Mouse (Mus musculus) cortical plate, adult 2 months (tissue): Measurements from ENCODE around the gene Gata3. TPM values are rescaled to one million over a fixed set of nuclear protein-coding genes. Genes with fewer than 3 reads are reported as not detected.

Experiments used
- H3K27ac ChIP-seq: fragments of 200-500 bp; 2 replicates; pipeline ENCODE4 v1.5.1; 2012; ENCODE audit warnings: low read length, control low read depth, inconsistent platforms; ENCODE audit not compliant: insufficient read depth
- H3K4me1 ChIP-seq: fragments of 200-500 bp; 2 replicates; pipeline ENCODE4 v1.6.1; 2011; ENCODE audit warnings: low read length; ENCODE audit not compliant: control insufficient read depth, insufficient read depth
- H3K4me3 ChIP-seq: fragments of 200-500 bp; 2 replicates; pipeline ENCODE4 v1.5.1; 2011; ENCODE audit warnings: mild to moderate bottlenecking, low read length, control low read depth; ENCODE audit not compliant: insufficient read depth
- CTCF ChIP-seq: fragments of 200-500 bp; IDR thresholded peaks from 2 replicates; pipeline ENCODE4 v1.5.1; 2011; ENCODE audit warnings: mild to moderate bottlenecking, control low read depth, low read length; ENCODE audit not compliant: insufficient read depth; ENCODE audit errors: extremely low read depth
- POLR2A ChIP-seq: fragments of 200-500 bp; IDR thresholded peaks from 2 replicates; pipeline ENCODE4 v1.6.1; 2011; ENCODE audit warnings: mild to moderate bottlenecking, low read length, control low read depth; ENCODE audit not compliant: insufficient read depth; ENCODE audit errors: extremely low read depth
- polyA plus RNA-seq: library from polyadenylated mRNA; depleted of rRNA; stranded (reverse); fragments of >200 nt; gene quantifications from 2 replicates; pipeline ENCODE4 v1.2.3, GENCODE M21; 2012

Gata3 gene
- polyA plus RNA-seq, 1 experiment = 0.21 TPM

DNA sequence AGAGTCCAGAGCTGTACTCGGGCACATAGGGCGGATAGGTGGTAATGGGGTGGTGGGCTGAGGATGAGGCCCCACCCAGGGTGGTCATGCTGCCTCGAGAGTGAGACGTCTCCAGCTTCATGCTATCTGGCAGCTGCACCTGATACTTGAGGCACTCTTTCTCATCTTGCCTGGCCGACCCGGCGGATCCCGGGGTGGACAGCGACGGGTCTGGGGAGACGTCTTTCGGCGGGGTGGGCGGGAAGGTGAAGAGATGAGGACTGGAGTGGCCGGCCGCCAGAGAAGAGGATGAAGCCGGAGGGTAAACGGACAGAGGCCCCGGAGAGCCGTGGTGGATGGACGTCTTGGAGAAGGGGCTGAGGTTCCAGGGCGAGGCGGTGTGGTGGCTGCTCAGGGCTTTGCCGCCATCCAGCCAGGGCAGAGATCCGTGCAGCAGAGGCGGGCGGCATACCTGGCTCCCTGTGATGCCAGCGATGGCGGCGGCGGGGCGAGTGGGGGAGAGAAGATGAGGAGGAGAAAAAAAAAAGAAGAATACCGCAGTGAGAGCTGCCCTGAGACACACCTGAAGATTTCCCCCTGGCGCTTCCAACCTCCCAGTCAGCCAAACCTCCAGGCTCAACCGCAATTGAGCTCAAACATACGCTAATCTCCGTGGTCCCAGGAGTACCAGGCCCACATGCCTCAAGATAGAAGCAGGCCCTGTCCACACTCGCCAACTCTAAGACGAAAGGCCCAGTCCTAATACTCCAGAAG lies 15.2 kb downstream of the Gata3 start:
- H3K4me1 ChIP-seq = no peaks in the 10 kb centered on the region
- TF ChIP-seq CTCF = no peak
- H3K27ac ChIP-seq = no peak overlapping the region
- no peak overlapping the region for H3K4me3 ChIP-seq

DNA sequence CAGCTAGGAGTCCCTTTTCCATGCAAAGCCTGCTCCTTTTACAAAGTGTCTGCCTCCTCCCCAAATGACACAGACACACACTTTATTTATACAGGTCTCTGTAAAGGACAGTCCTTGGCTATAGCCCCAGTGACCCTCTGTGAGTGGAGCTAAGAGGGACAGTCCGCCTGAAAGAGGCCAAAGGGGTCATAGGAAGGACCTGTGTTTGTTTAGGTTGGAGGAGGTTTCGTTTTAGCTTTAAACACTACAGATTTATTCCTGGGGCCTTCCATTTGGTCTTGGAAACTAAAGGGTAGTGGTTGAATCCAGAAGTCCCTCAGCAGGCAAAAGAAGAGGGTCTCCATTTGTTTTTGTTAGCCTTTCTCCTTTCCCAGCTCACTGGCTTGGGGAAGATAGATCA lies 16.1 kb downstream of the Gata3 start:
- TF ChIP-seq POLR2A (no peak), CTCF (no peak)
- Histone ChIP-seq H3K4me1 (no peaks in the 10 kb centered on the region), H3K4me3 (no peak overlapping the region), H3K27ac (no peak overlapping the region)

DNA sequence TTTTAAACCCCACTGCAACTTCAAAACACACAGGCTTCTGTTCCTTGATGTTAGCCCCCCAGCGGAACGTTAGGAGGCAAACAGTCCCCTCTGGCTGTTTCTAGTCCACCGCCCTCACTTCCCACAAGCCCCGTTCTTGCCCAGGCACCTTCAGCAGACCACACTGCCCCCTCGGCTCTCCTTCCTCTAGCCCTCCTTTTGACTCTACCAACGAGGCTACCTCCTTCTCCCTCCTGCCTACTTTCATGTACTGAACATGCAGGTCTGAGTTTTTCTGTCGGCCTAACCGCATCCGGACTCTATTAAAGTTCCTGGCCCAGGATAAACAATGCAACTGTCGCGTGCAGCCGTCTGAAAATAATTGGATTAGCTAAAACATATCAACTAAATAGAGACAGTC lies 17.2 kb downstream of the Gata3 start:
- H3K4me3 ChIP-seq = no peak overlapping the region

GRCm38 (mm10) chr2:9871798-9872197 lies 18.0 kb downstream of the Gata3 start:
- no peak for TF ChIP-seq POLR2A
- TF ChIP-seq CTCF = no peak
- H3K4me1 ChIP-seq = no peaks in the 10 kb centered on the region
- no peak overlapping the region for H3K4me3 ChIP-seq
- H3K27ac ChIP-seq = no peak overlapping the region

More for the DNA sequence above, 17.2 kb downstream of the Gata3 start:
- H3K4me1 ChIP-seq = no peaks in the 10 kb centered on the region
- no peak for TF ChIP-seq CTCF
- no peak for TF ChIP-seq POLR2A
- no peak overlapping the region for H3K27ac ChIP-seq

- TF ChIP-seq POLR2A = no peak
- no peak for TF ChIP-seq CTCF
- H3K27ac ChIP-seq = no peak overlapping the region
- no peak overlapping the region for H3K4me3 ChIP-seq
- H3K4me1 ChIP-seq = no peaks in the 10 kb centered on the region
Measured at GRCm38 (mm10) chr2:9871141-9871716, 18.6 kb downstream of the Gata3 start.

DNA sequence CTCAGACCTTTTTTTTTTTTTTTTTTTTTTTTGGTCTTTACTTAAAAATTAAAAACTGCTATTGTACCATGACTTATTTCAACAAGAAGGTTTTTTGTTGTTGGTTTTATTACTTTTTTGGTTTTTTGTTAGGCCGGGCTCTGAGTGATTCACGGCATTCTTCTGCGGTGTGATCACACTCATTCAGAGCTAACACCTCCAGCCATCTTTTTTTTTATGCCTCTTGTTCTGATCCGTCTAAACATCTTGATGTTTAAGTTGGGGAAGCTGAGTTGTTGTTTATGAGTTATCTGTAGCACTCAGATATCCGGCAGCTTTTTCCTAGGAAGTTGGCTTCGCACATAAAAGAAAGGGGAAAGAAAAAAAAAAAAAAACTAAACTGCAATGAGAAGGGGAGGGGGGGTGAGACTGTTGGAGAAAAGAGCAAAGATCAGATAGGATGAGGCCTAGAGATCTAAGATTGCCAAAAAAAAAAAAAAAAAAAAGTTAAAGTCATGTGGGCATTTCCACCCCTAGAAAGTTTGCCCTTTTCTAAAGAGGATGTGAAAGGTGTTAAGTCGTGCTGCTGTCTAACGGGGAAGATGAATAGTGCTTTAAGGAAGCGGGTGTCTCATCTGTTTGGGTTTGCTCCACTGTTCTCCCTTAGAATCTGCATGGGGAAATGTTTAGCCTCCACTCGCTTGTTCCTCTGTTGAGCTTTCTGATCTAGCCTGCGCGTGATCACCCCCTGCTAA lies 22.6 kb downstream of the Gata3 start:
- TF ChIP-seq POLR2A (no peak), CTCF (no peak)
- Histone ChIP-seq H3K4me1 (no peaks in the 10 kb centered on the region), H3K4me3 (no peak overlapping the region), H3K27ac (no peak overlapping the region)

DNA sequence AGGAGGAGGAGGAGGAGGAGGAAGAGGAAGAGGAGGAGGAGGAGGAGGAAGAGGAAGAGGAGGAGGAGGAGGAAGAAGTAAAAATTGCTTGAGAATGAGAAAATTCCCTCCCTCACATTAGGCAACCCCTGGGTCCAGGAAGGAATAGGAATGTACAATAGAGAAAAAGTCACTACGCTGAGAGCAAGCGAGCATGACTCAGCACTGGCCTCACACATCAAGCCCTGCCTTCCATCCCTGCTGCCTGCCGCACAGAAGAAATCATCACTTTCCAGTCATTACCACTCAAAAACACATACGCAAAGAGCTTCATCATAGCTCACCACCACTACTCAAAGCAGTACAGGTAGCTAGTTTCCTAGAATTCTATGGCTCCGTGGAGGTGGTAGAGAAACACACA lies 29.1 kb downstream of the Gata3 start:
- no peak overlapping the region for H3K27ac ChIP-seq
- TF ChIP-seq POLR2A = no peak
- no peak for TF ChIP-seq CTCF

GRCm38 (mm10) chr2:9855861-9856260 lies 34.0 kb downstream of the Gata3 start:
- TF ChIP-seq CTCF (no peak), POLR2A (no peak)

More for the DNA sequence above, 29.1 kb downstream of the Gata3 start:
- no peaks in the 10 kb centered on the region for H3K4me1 ChIP-seq
- H3K4me3 ChIP-seq = no peak overlapping the region

DNA sequence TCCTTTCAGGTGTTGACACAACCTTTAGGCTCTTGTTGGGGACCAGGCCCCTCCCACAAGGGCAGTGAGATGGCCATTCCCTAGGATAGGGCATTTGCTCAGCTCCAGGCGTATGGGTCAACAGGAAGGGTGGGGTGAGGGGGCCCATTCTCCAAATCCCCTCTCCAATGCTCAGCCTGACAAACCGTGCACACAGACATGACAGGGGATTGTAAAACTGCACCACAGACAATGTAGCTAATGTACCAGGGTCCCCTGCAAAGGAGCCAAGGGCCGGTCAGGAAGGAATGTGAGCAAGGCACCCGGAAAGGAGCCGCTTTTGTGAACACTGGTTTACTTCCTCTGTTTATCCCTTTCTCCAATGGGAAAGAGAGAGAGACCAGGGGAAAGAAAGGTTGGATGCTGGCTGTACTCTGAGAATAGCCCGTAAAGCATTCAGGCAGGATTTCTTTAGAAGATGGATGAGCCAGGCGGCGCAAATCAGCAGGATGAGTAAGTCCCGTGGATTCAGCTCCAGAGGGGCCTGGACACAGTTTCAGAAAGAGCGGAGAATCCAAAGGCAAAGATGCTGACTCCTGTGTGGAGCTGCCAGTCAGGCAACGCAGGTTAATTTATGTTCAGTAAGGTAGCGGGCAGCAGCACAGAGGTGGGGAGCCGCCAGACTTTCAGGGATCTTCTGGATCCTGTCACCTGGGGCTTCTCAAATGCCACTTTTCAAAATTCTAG lies 36.8 kb downstream of the Gata3 start:
- no peak overlapping the region for H3K4me3 ChIP-seq
- H3K4me1 ChIP-seq = no peaks in the 10 kb centered on the region
- no peak overlapping the region for H3K27ac ChIP-seq
- TF ChIP-seq POLR2A = no peak
- TF ChIP-seq CTCF = no peak

More at GRCm38 (mm10) chr2:9855861-9856260, 34.0 kb downstream of the Gata3 start:
- Histone ChIP-seq H3K27ac (no peak overlapping the region), H3K4me1 (no peaks in the 10 kb centered on the region), H3K4me3 (no peak overlapping the region)

DNA sequence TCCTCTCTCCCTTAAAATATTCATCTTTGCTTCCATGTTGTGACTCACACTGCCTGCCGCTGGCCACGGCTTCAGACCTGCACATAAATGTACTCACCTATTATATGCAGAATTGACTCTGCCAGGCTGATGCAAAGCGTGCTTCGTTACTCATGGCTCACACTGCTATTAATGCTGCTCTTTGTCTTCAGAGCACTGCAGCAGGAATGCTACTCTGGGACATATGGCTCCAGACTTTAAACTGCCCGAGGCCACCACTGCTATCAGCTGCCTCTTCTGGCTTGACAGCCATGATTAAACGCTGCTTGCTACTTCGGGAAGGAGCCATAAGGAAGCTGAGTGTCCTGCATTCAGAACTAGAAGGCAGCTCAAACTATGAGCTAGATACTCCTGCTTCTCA lies 54.6 kb downstream of the Gata3 start:
- no peak overlapping the region for H3K27ac ChIP-seq
- H3K4me3 ChIP-seq = no peak overlapping the region
- TF ChIP-seq CTCF = no peak
- TF ChIP-seq POLR2A = no peak
- H3K4me1 ChIP-seq = no peaks in the 10 kb centered on the region
